Mouse (Mus musculus) hindbrain, embryonic 11.5 days (tissue): ENCODE data around the gene Utrn. TPM values are rescaled to one million over a fixed set of nuclear protein-coding genes. Genes with fewer than 3 reads are reported as not detected.

Experiments used
- ATAC-seq: fragments of 200-750 bp; cut with Nextera tagmentation; 2 replicates; pipeline ENCODE4 v1.8.0; 2017; ENCODE audit warnings: mild to moderate bottlenecking, moderate TSS enrichment, moderate library complexity; ENCODE audit not compliant: low FRiP score
- DNase-seq: peaks from one replicate; pipeline ENCODE4 v3.0.0-alpha.2; 2015; ENCODE audit warnings: low spot score
- H3K27ac ChIP-seq: fragments of 300-500 bp; sonication (generic); 2 replicates; pipeline ENCODE4 v1.5.1; 2014; ENCODE audit warnings: mild to moderate bottlenecking, low read depth, low read length
- H3K27me3 ChIP-seq: fragments of 300-500 bp; sonication (generic); 2 replicates; pipeline ENCODE4 v1.6.1; 2014; ENCODE audit warnings: mild to moderate bottlenecking, low read length, moderate library complexity, mixed read lengths; ENCODE audit not compliant: control insufficient read depth, insufficient read depth
- H3K36me3 ChIP-seq: fragments of 300-500 bp; sonication (generic); 2 replicates; pipeline ENCODE4 v1.6.1; 2014; ENCODE audit warnings: mild to moderate bottlenecking, low read length, moderate library complexity, mixed read lengths; ENCODE audit not compliant: control insufficient read depth, insufficient read depth
- H3K4me1 ChIP-seq: fragments of 300-500 bp; sonication (generic); replicated peaks from 2 replicates; pipeline ENCODE4 v1.6.1; 2014; ENCODE audit warnings: low read length, mixed read lengths; ENCODE audit not compliant: control insufficient read depth, insufficient read depth
- H3K4me2 ChIP-seq: fragments of 300-500 bp; sonication (generic); replicated peaks from 2 replicates; pipeline ENCODE4 v1.6.1; 2014; ENCODE audit warnings: mild to moderate bottlenecking, low read depth, low read length
- H3K4me3 ChIP-seq: fragments of 300-500 bp; sonication (generic); 2 replicates; pipeline ENCODE4 v1.5.1; 2014; ENCODE audit warnings: low read depth, low read length
- H3K9ac ChIP-seq: fragments of 300-500 bp; sonication (generic); 2 replicates; pipeline ENCODE4 v1.6.1; 2014; ENCODE audit warnings: low read depth, low read length
- H3K9me3 ChIP-seq: fragments of 300-500 bp; sonication (generic); 2 replicates; pipeline ENCODE4 v1.6.1; 2016; ENCODE audit warnings: low read length; ENCODE audit not compliant: control insufficient read depth
- WGBS: fragments of 180-500 bp; shearing (Covaris S2); extraction: QIAGEN DNeasy Blood & Tissue Kit; methylation state at CpG from one replicate; pipeline ENCODE4 v1.1.7; 2014; 5-methylcytosine and 5-hydroxymethylcytosine counted together
- polyA plus RNA-seq: library from polyadenylated mRNA; unstranded; fragments of >200 nt; fragmentation: Nextera tagmentation; extraction: Ambion mirVana; gene quantifications from 2 replicates; pipeline ENCODE4 v1.2.1, GENCODE M21; 2014

Gene Utrn
- polyA plus RNA-seq, 1 experiment from 2014 or later = 54.7 TPM

DNA sequence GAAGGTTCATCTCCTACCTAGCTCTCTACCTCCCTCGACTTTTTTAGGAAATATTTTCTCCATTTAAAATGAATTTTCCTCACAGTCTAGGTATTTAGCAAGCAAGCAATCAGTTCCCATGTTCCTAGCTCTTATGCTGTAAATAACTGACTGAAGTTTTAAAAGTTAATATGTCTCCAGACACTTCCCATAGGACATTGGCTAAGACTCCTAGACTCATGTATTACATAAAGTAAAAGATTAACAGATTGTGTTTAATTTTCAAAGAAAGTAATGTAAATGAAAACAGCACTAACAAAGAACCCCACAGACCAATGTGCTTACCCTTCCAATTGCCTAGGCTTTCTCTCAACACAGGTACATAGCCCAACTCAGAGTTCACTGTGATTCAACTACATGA is 35.0 kb downstream of the Utrn start:
- H3K9ac ChIP-seq = no peak overlapping the region
- H3K9me3 ChIP-seq = no peaks in the 10 kb centered on the region
- H3K27ac ChIP-seq = no peak overlapping the region
- ATAC-seq = no peak
- H3K36me3 ChIP-seq = no peaks in the 10 kb centered on the region
- no peaks in the 10 kb centered on the region for H3K27me3 ChIP-seq
- no peak overlapping the region for H3K4me2 ChIP-seq
- H3K4me1 ChIP-seq = no peaks in the 10 kb centered on the region
- WGBS = 78% methylated on average over 1 of the region's 1 CpGs
- H3K4me3 ChIP-seq = no peak overlapping the region
- DNase-seq = no peak

DNA sequence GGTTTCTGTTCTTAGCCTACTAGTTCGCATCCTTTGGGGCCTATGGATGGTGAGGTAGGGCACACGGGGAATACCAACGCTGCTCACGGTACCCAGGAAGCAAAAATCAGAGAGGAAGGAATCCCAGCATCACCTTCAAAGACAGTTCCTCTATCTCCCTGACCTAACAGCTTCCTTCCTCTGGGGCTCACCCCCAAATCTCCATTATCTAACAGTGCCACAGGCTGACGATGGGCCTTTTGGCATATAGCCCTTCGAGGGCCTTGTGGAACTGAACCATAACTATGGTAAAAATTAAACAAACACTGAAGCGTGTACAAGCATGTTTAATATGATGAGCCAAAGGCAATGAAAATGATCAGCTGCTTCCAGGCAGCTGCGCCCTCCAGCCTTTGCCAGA is 37.0 kb downstream of the Utrn start:
- no peak for DNase-seq
- H3K4me2 ChIP-seq = no peak overlapping the region
- ATAC-seq = no peak
- H3K27ac ChIP-seq = no peak overlapping the region
- H3K4me1 ChIP-seq = no peaks in the 10 kb centered on the region
- 90% methylated on average over 8 of the region's 8 CpGs for WGBS
- H3K36me3 ChIP-seq = no peaks in the 10 kb centered on the region
- no peak overlapping the region for H3K4me3 ChIP-seq
- no peaks in the 10 kb centered on the region for H3K9me3 ChIP-seq
- H3K9ac ChIP-seq = no peak overlapping the region
- H3K27me3 ChIP-seq = no peaks in the 10 kb centered on the region

DNA sequence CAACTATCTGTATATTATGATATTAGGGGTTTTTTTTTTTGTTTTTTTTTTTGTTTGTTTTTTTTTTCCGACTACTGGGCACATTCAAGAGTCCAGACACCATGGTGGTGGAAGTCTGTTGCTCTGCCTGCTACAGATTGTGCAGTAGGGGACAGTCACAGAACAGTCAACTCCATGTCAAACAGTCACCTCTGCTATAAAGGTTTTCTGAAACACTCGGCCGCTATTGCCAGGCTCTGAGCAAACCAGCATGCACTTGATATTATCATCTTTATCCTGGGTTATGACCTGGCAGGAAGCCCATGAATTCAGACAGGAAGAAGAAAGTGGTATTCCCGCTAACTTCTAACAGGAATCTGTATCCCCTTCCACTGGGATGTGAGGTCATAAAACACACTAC is 41.4 kb downstream of the Utrn start:
- 89% methylated on average over 4 of the region's 4 CpGs for WGBS
- H3K9ac ChIP-seq = no peak overlapping the region
- no peaks in the 10 kb centered on the region for H3K9me3 ChIP-seq
- no peak overlapping the region for H3K4me3 ChIP-seq
- H3K27me3 ChIP-seq = no peaks in the 10 kb centered on the region
- no peak overlapping the region for H3K27ac ChIP-seq
- DNase-seq (no peak), ATAC-seq (no peak)
- no peak overlapping the region for H3K4me2 ChIP-seq
- no peaks in the 10 kb centered on the region for H3K4me1 ChIP-seq
- no peaks in the 10 kb centered on the region for H3K36me3 ChIP-seq

DNA sequence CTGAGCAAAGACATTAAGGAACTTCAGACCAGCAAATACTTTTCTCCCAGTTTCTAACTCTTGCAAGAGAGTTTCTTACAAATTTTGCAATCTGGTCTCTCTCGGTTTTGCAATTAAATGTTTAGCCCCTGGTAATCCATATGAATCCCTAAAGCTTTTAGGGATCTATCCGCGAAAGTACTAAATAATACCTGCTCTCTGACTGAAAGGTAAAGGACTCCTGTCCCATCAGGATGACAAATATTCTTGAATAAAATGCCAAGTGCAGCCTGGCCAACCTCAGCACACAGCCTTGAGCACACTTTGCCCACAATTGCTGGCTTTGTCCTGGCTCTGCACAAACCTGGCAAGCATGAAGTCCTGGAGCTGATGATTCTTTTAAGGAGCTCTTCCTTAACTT is 41.9 kb downstream of the Utrn start:
- DNase-seq = no peak
- H3K36me3 ChIP-seq = no peaks in the 10 kb centered on the region
- no peaks in the 10 kb centered on the region for H3K9me3 ChIP-seq
- H3K27me3 ChIP-seq = no peaks in the 10 kb centered on the region
- no peaks in the 10 kb centered on the region for H3K4me1 ChIP-seq
- ATAC-seq = no peak
- no peak overlapping the region for H3K4me2 ChIP-seq
- 79% methylated on average over 3 of the region's 3 CpGs for WGBS
- no peak overlapping the region for H3K27ac ChIP-seq
- no peak overlapping the region for H3K9ac ChIP-seq
- H3K4me3 ChIP-seq = no peak overlapping the region

DNA sequence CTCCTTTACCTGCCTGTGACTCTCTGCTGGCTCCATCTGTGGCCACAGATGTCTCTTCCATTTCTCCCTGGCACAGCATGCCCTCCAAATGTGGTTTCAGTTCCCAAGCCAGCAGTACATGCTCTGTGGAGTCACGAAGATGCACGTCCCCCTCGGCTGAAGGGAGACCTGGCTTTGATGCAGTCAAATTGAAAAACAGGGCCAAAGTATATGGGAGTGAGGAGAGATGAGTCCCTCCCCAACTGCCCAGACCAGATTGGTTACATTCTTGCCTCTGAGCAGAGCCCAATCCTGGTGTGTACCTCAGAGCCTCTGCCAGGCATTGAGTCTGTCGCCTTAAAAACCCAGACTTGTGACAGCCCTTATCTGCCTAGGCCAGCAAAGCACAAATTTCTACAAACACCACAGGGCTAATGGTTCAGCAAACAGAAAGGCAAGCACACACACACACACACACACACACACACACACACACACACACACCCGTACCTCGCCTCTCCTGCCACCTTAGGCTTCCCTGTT is 42.3 kb downstream of the Utrn start:
- no peak for DNase-seq
- Histone ChIP-seq H3K9ac (no peak overlapping the region), H3K27me3 (no peaks in the 10 kb centered on the region), H3K27ac (no peak overlapping the region), H3K4me2 (no peak overlapping the region), H3K4me3 (no peak overlapping the region), H3K36me3 (no peaks in the 10 kb centered on the region), H3K9me3 (no peaks in the 10 kb centered on the region), H3K4me1 (no peaks in the 10 kb centered on the region)
- no peak for ATAC-seq
- WGBS = 64% methylated on average over 6 of the region's 6 CpGs

DNA sequence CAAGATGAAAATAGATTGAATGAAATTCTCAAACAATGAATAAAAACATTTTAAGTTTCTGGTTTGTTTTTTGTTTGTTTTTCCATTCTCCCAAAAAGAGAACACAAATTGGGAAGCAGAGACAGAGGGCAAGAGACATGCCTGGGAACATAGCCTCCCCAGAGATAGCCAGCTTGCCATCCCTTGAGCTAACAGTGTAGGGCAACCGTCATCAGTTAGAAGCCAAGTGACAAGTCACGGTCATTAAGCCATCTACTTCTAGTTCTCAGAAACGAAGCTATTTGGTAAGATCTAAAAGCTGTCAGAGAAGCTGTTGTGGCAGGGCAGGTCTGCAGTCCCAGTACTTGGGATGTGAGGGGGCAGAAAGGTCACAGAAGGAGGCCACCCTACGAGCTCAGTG is 44.8 kb downstream of the Utrn start:
- no peak overlapping the region for H3K4me3 ChIP-seq
- no peaks in the 10 kb centered on the region for H3K9me3 ChIP-seq
- 36% methylated on average over 4 of the region's 4 CpGs for WGBS
- no peak for DNase-seq
- ATAC-seq = no peak
- H3K4me1 ChIP-seq = no peaks in the 10 kb centered on the region
- no peaks in the 10 kb centered on the region for H3K27me3 ChIP-seq
- no peak overlapping the region for H3K4me2 ChIP-seq
- no peak overlapping the region for H3K9ac ChIP-seq
- H3K36me3 ChIP-seq = no peaks in the 10 kb centered on the region
- no peak overlapping the region for H3K27ac ChIP-seq

DNA sequence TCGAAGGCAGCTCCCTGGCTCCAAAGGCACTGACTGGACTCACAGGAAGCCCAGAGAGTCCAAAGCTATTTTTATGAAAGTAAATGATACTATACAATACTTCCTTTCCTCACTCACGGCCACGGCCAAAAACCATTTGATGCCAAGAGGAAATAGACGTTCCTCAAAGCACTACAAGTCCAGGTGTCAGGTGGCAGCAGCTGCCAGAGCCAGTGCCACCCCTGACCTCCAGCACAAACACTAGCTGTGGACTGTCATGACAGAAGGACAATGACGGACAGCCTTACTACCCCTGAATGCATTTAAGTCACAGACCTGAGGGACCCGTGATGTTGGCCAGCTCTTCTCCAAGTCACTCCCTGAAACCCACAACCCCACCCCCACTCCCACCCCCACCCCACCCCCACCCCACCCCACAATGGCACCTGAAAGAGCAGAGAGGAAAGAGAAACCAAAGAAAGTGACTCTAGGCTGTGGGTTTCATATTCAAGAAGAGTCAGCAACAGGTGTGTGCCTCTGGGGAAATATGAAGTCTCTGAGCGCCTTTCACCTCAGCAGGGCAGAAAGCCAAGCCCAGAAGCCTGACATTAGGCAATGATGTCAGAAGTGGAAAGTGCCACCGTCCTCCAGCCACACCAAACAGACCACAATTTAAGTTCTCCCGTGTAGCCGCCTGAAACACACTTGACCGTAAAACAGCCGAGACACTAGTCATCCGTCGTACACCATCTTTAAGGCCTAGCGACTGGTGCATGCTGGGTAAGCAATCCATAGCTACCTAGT is 45.5 kb downstream of the Utrn start:
- Histone ChIP-seq H3K4me3 (no peak overlapping the region), H3K4me1 (no peaks in the 10 kb centered on the region), H3K27me3 (no peaks in the 10 kb centered on the region), H3K4me2 (no peak overlapping the region), H3K36me3 (no peaks in the 10 kb centered on the region), H3K9ac (no peak overlapping the region), H3K27ac (no peak overlapping the region), H3K9me3 (no peaks in the 10 kb centered on the region)
- no peak for ATAC-seq
- WGBS = 83% methylated on average over 15 of the region's 15 CpGs
- no peak for DNase-seq

DNA sequence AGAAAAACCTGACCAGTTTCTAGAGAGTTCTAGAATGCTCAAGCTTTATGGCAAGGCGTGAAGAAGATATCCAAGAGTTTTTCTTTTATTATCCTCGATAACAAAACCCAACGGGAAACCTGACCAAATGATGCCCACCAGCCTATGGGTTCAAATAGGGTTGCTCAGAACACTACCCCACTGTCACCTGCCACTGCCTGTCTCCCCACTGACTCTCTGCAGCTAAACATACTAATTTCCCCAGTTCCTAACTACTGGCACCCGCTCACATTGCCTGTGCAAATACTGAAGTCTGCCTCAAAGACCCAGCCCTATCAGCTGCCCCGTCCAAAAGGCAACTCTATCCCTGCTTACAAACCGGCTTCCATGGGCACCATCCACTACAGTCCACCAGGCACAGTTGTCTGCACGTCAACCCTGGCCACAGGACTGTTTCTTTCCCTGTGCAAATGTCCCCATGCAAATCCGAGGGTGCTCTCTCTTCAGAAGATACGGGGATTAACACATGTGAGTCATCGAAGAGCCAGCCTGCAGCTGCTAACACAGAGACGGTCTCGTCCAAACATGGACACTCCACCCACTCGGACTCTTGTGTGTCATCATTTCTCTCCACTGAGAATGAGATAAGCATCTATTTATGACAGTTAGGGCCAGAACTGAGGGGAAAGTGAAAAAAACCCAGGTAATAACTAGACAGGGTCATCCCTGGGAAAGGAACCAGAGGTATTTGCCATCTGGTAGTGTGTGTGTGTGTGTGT is 48.0 kb downstream of the Utrn start:
- Histone ChIP-seq H3K27me3 (no peaks in the 10 kb centered on the region), H3K9me3 (no peaks in the 10 kb centered on the region), H3K4me2 (no peak overlapping the region), H3K4me3 (no peak overlapping the region), H3K4me1 (no peaks in the 10 kb centered on the region), H3K27ac (no peak overlapping the region), H3K36me3 (no peaks in the 10 kb centered on the region), H3K9ac (no peak overlapping the region)
- DNase-seq (no peak), ATAC-seq (no peak)
- 92% methylated on average over 13 of the region's 13 CpGs for WGBS

DNA sequence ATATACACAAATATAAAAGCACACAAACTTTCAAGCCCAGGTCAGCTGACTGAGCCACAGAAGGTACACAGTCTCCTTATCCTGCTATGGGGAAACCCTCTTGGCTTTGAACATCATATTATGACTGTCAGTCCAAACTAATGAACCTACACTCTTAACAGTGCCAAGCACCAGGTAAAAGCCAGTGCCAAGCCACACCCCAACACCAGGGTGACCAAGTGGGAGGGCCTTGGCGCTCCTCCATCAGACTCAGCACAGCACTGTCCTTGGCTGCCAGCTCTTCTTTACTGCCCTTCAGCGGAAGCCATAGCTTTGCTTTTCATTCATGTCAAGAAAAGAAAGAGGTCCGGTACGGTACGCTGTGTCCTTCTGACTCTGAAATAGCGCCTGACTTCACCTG is 51.8 kb downstream of the Utrn start:
- Histone ChIP-seq H3K9me3 (no peaks in the 10 kb centered on the region), H3K4me1 (no peaks in the 10 kb centered on the region), H3K27ac (no peak overlapping the region), H3K9ac (no peak overlapping the region), H3K27me3 (no peaks in the 10 kb centered on the region), H3K36me3 (no peaks in the 10 kb centered on the region), H3K4me2 (no peak overlapping the region), H3K4me3 (no peak overlapping the region)
- ATAC-seq = no peak
- DNase-seq = no peak
- 97% methylated on average over 6 of the region's 6 CpGs for WGBS
